Mouse (Mus musculus): ENCODE measurements around the gene Defb42.

The Defb42 gene

GRCm38 (mm10) chr14:63046691-63047090 is at the start of gene Defb42:
Defb42 (plus strand) TSS chr14:63046991.
- DNase-seq (ENCODE audit: low spot score in 2 of 2) = no peak

- DNase-seq (ENCODE audit: low spot score in 2 of 2) = no peak
These were observed 49.0 kb upstream of the Defb42 start, which contains the start of gene Defb47 for GRCm38 (mm10) chr14:62997777-62998176. Defb47 (plus strand) TSS chr14:62998077.

GRCm38 (mm10) chr14:62998977-62999376 is 47.8 kb upstream of the Defb42 start:
- DNase-seq (ENCODE audit: low spot score in 2 of 2) = no peak

- DNase-seq (ENCODE audit: low spot score in 2 of 2) = no peak
These were observed 44.2 kb upstream of the Defb42 start for GRCm38 (mm10) chr14:63002588-63002987.

- DNase-seq (ENCODE audit: low spot score in 2 of 2) = no peak
These were observed 35.3 kb upstream of the Defb42 start, which contains the start of gene Defb43 for GRCm38 (mm10) chr14:63011471-63011870. Defb43 (plus strand) TSS chr14:63011771.

GRCm38 (mm10) chr14:63013082-63013481 is 33.7 kb upstream of the Defb42 start:
- no peak for DNase-seq (ENCODE audit: low spot score in 2 of 2)

GRCm38 (mm10) chr14:63014667-63015066 is 32.1 kb upstream of the Defb42 start:
- no peak for DNase-seq (ENCODE audit: low spot score in 2 of 2)

- no peak for DNase-seq (ENCODE audit: low spot score in 2 of 2)
These were observed 26.2 kb upstream of the Defb42 start for GRCm38 (mm10) chr14:63020524-63021156.

GRCm38 (mm10) chr14:63049910-63050370 is 3.1 kb downstream of the Defb42 start, which contains the start of gene Defb30:
Defb30 (minus strand) TSS chr14:63049960.
- no peak for DNase-seq (ENCODE audit: low spot score in 2 of 2)

GRCm38 (mm10) chr14:63050769-63051168 is 4.0 kb downstream of the Defb42 start:
- peak; percentile 11 to 44 for DNase-seq (ENCODE audit: low spot score in 2 of 2)

GRCm38 (mm10) chr14:63054729-63055128 is 7.9 kb downstream of the Defb42 start:
- no peak for DNase-seq (ENCODE audit: low spot score in 2 of 2)

- no peak for DNase-seq (ENCODE audit: low spot score in 2 of 2)
These were observed 13.6 kb downstream of the Defb42 start for GRCm38 (mm10) chr14:63060361-63060760.

- no peak for DNase-seq (ENCODE audit: low spot score in 2 of 2)
These were observed 15.4 kb downstream of the Defb42 start for GRCm38 (mm10) chr14:63062184-63062583.

GRCm38 (mm10) chr14:63065391-63065790 is 18.6 kb downstream of the Defb42 start:
- no peak for DNase-seq (ENCODE audit: low spot score in 2 of 2)

- peak; percentile 30 to 53 for DNase-seq (ENCODE audit: low spot score in 2 of 2)
These were observed 20.0 kb downstream of the Defb42 start for GRCm38 (mm10) chr14:63066630-63067310.

- no peak for DNase-seq (ENCODE audit: low spot score in 2 of 2)
These were observed 20.9 kb downstream of the Defb42 start for GRCm38 (mm10) chr14:63067708-63068107.

Data from natural killer cell, adult 2 months (primary cell).